Mouse (Mus musculus) neural tube, embryonic 12.5 days (tissue): ENCODE results near the gene Zfp106. TPM values are rescaled to one million over a fixed set of nuclear protein-coding genes. Genes with fewer than 3 reads are reported as not detected.
A peak's percentile ranks its signal among the peaks of the same experiment; 100 is the strongest.

ENCODE experiments used
- ATAC-seq: fragments of 200-750 bp; cut with Nextera tagmentation; 2 replicates; pipeline ENCODE4 v1.8.0; 2017; ENCODE audit warnings: low read depth, mild to moderate bottlenecking, moderate TSS enrichment, moderate library complexity; ENCODE audit not compliant: low FRiP score
- H3K27ac ChIP-seq: fragments of 300-500 bp; sonication (generic); 2 replicates; pipeline ENCODE4 v1.5.1; 2016
- H3K27me3 ChIP-seq: fragments of 300-500 bp; sonication (generic); replicated peaks from 2 replicates; pipeline ENCODE4 v1.6.1; 2016; ENCODE audit warnings: mild to moderate bottlenecking
- H3K36me3 ChIP-seq: fragments of 300-500 bp; sonication (generic); 2 replicates; pipeline ENCODE4 v1.6.1; 2016; ENCODE audit warnings: mild to moderate bottlenecking
- H3K4me1 ChIP-seq: fragments of 300-500 bp; sonication (generic); 2 replicates; pipeline ENCODE4 v1.6.1; 2016
- H3K4me2 ChIP-seq: fragments of 300-500 bp; sonication (generic); replicated peaks from 2 replicates; pipeline ENCODE4 v1.6.1; 2016; ENCODE audit warnings: mild to moderate bottlenecking
- H3K4me3 ChIP-seq: fragments of 300-500 bp; sonication (generic); 2 replicates; pipeline ENCODE4 v1.5.1; 2016
- H3K9ac ChIP-seq: fragments of 300-500 bp; sonication (generic); 2 replicates; pipeline ENCODE4 v1.6.1; 2016; ENCODE audit warnings: mild to moderate bottlenecking
- H3K9me3 ChIP-seq: fragments of 300-500 bp; sonication (generic); 2 replicates; pipeline ENCODE4 v1.6.1; 2016; ENCODE audit warnings: mild to moderate bottlenecking
- WGBS: fragments of 180-500 bp; shearing (Covaris S2); methylation state at CpG from one replicate; pipeline ENCODE4 v1.1.7; 2016; 5-methylcytosine and 5-hydroxymethylcytosine counted together
- polyA plus RNA-seq: library from polyadenylated mRNA; unstranded; fragments of >200 nt; fragmentation: Nextera tagmentation; extraction: Ambion mirVana; gene quantifications from 2 replicates; pipeline ENCODE4 v1.2.1, GENCODE M21; 2016

The Zfp106 gene
- polyA plus RNA-seq, 1 experiment from 2014 or later = 47.8 TPM

GRCm38 (mm10) chr2:120531223-120531622 is 32.4 kb downstream of the Zfp106 start:
- H3K9ac ChIP-seq = no peak overlapping the region
- no peaks in the 10 kb centered on the region for H3K9me3 ChIP-seq
- H3K36me3 ChIP-seq = peaks cover 84% of the 10 kb centered on the region
- H3K4me1 ChIP-seq = no peaks in the 10 kb centered on the region
- no peak overlapping the region for H3K27ac ChIP-seq
- 90% methylated on average over 4 of the region's 4 CpGs for WGBS
- ATAC-seq = no peak
- H3K27me3 ChIP-seq = no peaks in the 10 kb centered on the region
- no peak overlapping the region for H3K4me2 ChIP-seq
- H3K4me3 ChIP-seq = no peak overlapping the region

- peaks cover 89% of the 10 kb centered on the region for H3K36me3 ChIP-seq
- H3K9ac ChIP-seq = no peak overlapping the region
- ATAC-seq = no peak
- no peak overlapping the region for H3K27ac ChIP-seq
- no peaks in the 10 kb centered on the region for H3K4me1 ChIP-seq
- no peak overlapping the region for H3K4me2 ChIP-seq
- H3K27me3 ChIP-seq = no peaks in the 10 kb centered on the region
- H3K4me3 ChIP-seq = no peak overlapping the region
- no peaks in the 10 kb centered on the region for H3K9me3 ChIP-seq
Observed at GRCm38 (mm10) chr2:120529531-120529930, 34.1 kb downstream of the Zfp106 start.

- H3K4me2 ChIP-seq = no peak overlapping the region
- no peaks in the 10 kb centered on the region for H3K4me1 ChIP-seq
- no peak overlapping the region for H3K27ac ChIP-seq
- no peak overlapping the region for H3K9ac ChIP-seq
- H3K9me3 ChIP-seq = no peaks in the 10 kb centered on the region
- H3K27me3 ChIP-seq = no peaks in the 10 kb centered on the region
- WGBS = 91% methylated on average over 5 of the region's 5 CpGs
- no peak for ATAC-seq
- H3K36me3 ChIP-seq = peaks cover 94% of the 10 kb centered on the region
- no peak overlapping the region for H3K4me3 ChIP-seq
Observed at GRCm38 (mm10) chr2:120526771-120527170, 36.9 kb downstream of the Zfp106 start.

- Histone ChIP-seq H3K27me3 (no peaks in the 10 kb centered on the region), H3K4me1 (no peaks in the 10 kb centered on the region), H3K9me3 (no peaks in the 10 kb centered on the region), H3K9ac (no peak overlapping the region), H3K27ac (no peak overlapping the region), H3K4me2 (no peak overlapping the region), H3K4me3 (no peak overlapping the region), H3K36me3 (peaks cover 92% of the 10 kb centered on the region)
- ATAC-seq = no peak
- 91% methylated on average over 5 of the region's 5 CpGs for WGBS
Observed at GRCm38 (mm10) chr2:120518547-120519210, 45.0 kb downstream of the Zfp106 start.

GRCm38 (mm10) chr2:120514181-120514580 is 49.5 kb downstream of the Zfp106 start:
- WGBS = 93% methylated on average over 4 of the region's 4 CpGs
- peaks cover 82% of the 10 kb centered on the region for H3K36me3 ChIP-seq

GRCm38 (mm10) chr2:120503992-120504391 is 59.7 kb downstream of the Zfp106 start:
- Histone ChIP-seq H3K4me3 (no peak overlapping the region), H3K9me3 (no peaks in the 10 kb centered on the region), H3K27ac (no peak overlapping the region), H3K4me2 (no peak overlapping the region), H3K27me3 (no peaks in the 10 kb centered on the region), H3K36me3 (peaks cover 30% of the 10 kb centered on the region), H3K4me1 (peaks cover 8% of the 10 kb centered on the region), H3K9ac (no peak overlapping the region)
- no peak for ATAC-seq
- WGBS = 82% methylated on average over 5 of the region's 5 CpGs

More at GRCm38 (mm10) chr2:120514181-120514580, 49.5 kb downstream of the Zfp106 start:
- Histone ChIP-seq H3K4me2 (no peak overlapping the region), H3K4me3 (no peak overlapping the region), H3K27ac (no peak overlapping the region), H3K9me3 (no peaks in the 10 kb centered on the region), H3K9ac (no peak overlapping the region), H3K4me1 (no peaks in the 10 kb centered on the region), H3K27me3 (no peaks in the 10 kb centered on the region)
- ATAC-seq = no peak

GRCm38 (mm10) chr2:120503094-120503493 is 60.5 kb downstream of the Zfp106 start:
- ATAC-seq = no peak
- WGBS = 95% methylated on average over 6 of the region's 6 CpGs
- no peaks in the 10 kb centered on the region for H3K9me3 ChIP-seq
- no peak overlapping the region for H3K4me2 ChIP-seq
- H3K36me3 ChIP-seq = peaks cover 22% of the 10 kb centered on the region
- no peak overlapping the region for H3K27ac ChIP-seq
- H3K4me3 ChIP-seq = no peak overlapping the region
- H3K4me1 ChIP-seq = peaks cover 8% of the 10 kb centered on the region
- H3K9ac ChIP-seq = no peak overlapping the region
- H3K27me3 ChIP-seq = no peaks in the 10 kb centered on the region

- H3K36me3 ChIP-seq = peaks cover 21% of the 10 kb centered on the region
- H3K27ac ChIP-seq = no peak overlapping the region
- no peaks in the 10 kb centered on the region for H3K27me3 ChIP-seq
- H3K9ac ChIP-seq = no peak overlapping the region
- 77% methylated on average over 3 of the region's 3 CpGs for WGBS
- no peak overlapping the region for H3K4me2 ChIP-seq
- peaks cover 8% of the 10 kb centered on the region for H3K4me1 ChIP-seq
- no peak overlapping the region for H3K4me3 ChIP-seq
- ATAC-seq = no peak
- H3K9me3 ChIP-seq = no peaks in the 10 kb centered on the region
Observed at GRCm38 (mm10) chr2:120502605-120502990, 61.0 kb downstream of the Zfp106 start.

- Histone ChIP-seq H3K36me3 (peaks cover 21% of the 10 kb centered on the region), H3K4me3 (no peak overlapping the region), H3K27me3 (no peaks in the 10 kb centered on the region), H3K4me1 (peaks cover 8% of the 10 kb centered on the region), H3K4me2 (no peak overlapping the region), H3K27ac (no peak overlapping the region), H3K9ac (no peak overlapping the region), H3K9me3 (no peaks in the 10 kb centered on the region)
- WGBS = 63% methylated on average over 13 of the region's 13 CpGs
- no peak for ATAC-seq
Observed at GRCm38 (mm10) chr2:120501931-120502604, 61.6 kb downstream of the Zfp106 start.

- Histone ChIP-seq H3K36me3 (peaks cover 19% of the 10 kb centered on the region), H3K4me3 (no peak overlapping the region), H3K9me3 (no peaks in the 10 kb centered on the region), H3K4me2 (no peak overlapping the region), H3K9ac (peak overlapping the region; percentile 14; the same call in 1 of the 2 replicates), H3K27me3 (no peaks in the 10 kb centered on the region), H3K27ac (no peak overlapping the region), H3K4me1 (peaks cover 8% of the 10 kb centered on the region)
- ATAC-seq = no peak
- WGBS = 37% methylated on average over 17 of the region's 17 CpGs
Observed at GRCm38 (mm10) chr2:120501136-120501918, 62.3 kb downstream of the Zfp106 start.

- peaks cover 7% of the 10 kb centered on the region for H3K36me3 ChIP-seq
- 85% methylated on average over 6 of the region's 6 CpGs for whole genome bisulfite sequencing
- peaks cover 8% of the 10 kb centered on the region for H3K4me1 ChIP-seq
- no peak overlapping the region for H3K27ac ChIP-seq
- no peaks in the 10 kb centered on the region for H3K27me3 ChIP-seq
- no peak overlapping the region for H3K4me3 ChIP-seq
- no peak overlapping the region for H3K4me2 ChIP-seq
- ATAC-seq = no peak
- no peak overlapping the region for H3K9ac ChIP-seq
- H3K9me3 ChIP-seq = no peaks in the 10 kb centered on the region
Observed at GRCm38 (mm10) chr2:120499971-120500471, 63.6 kb downstream of the Zfp106 start.

- no peaks in the 10 kb centered on the region for H3K9me3 ChIP-seq
Observed at GRCm38 (mm10) chr2:120496511-120496910, 67.1 kb downstream of the Zfp106 start.

More at GRCm38 (mm10) chr2:120496511-120496910, 67.1 kb downstream of the Zfp106 start:
- no peaks in the 10 kb centered on the region for H3K36me3 ChIP-seq
- H3K4me1 ChIP-seq = peaks cover 7% of the 10 kb centered on the region
- H3K9ac ChIP-seq = no peak overlapping the region
- no peaks in the 10 kb centered on the region for H3K27me3 ChIP-seq
- no peak overlapping the region for H3K27ac ChIP-seq
- WGBS = 86% methylated on average over 3 of the region's 3 CpGs
- H3K4me3 ChIP-seq = no peak overlapping the region
- ATAC-seq = no peak
- H3K4me2 ChIP-seq = no peak overlapping the region
